Mouse (Mus musculus) MEL (cell line): ENCODE measurements around the gene Cdh13. TPM values are rescaled to one million over a fixed set of nuclear protein-coding genes. Genes with fewer than 3 reads are reported as not detected.

ENCODE experiments used
- DNase-seq: peaks from one replicate; pipeline ENCODE4 v3.0.0; 2011; ENCODE audit warnings: low read depth, low spot score
- H3K27ac ChIP-seq: 2 replicates; pipeline ENCODE4 v1.5.1; 2012; ENCODE audit warnings: low read depth, mild to moderate bottlenecking, control low read depth, low read length, moderate library complexity; ENCODE audit not compliant: control insufficient read depth
- H3K27me3 ChIP-seq, 2 experiments: fragments of 150-350 bp in 1 of 2; sonication (generic) in 1 of 2; 2 replicates each; pipeline ENCODE4 v1.6.1; 2012; ENCODE audit warnings: low read length in 2 of 2, mild to moderate bottlenecking in 2 of 2, improper control_type of control experiment in 1 of 2, moderate library complexity in 1 of 2; ENCODE audit not compliant: insufficient read depth in 2 of 2, control insufficient read depth in 1 of 2
- H3K36me3 ChIP-seq, 2 experiments: 2 replicates each; pipeline ENCODE4 v1.6.1; 2012 to 2014; ENCODE audit warnings: low read length in 2 of 2, improper control_type of control experiment in 1 of 2, inconsistent platforms in 1 of 2, mild to moderate bottlenecking in 1 of 2; ENCODE audit not compliant: insufficient read depth in 2 of 2, control insufficient read depth in 1 of 2
- H3K4me1 ChIP-seq, 2 experiments: fragments of 150-350 bp in 1 of 2; sonication (generic) in 1 of 2; 2 replicates each; pipeline ENCODE4 v1.6.1; 2012; ENCODE audit warnings: low read length in 2 of 2, improper control_type of control experiment in 1 of 2, mild to moderate bottlenecking in 1 of 2; ENCODE audit not compliant: insufficient read depth in 2 of 2, control insufficient read depth in 1 of 2
- H3K4me3 ChIP-seq, 2 experiments: fragments of 150-350 bp in 1 of 2; sonication (generic) in 1 of 2; 2 replicates each; pipeline ENCODE4 v1.5.1; 2012; ENCODE audit warnings: low read depth in 2 of 2, low read length in 2 of 2, mild to moderate bottlenecking in 2 of 2, moderate library complexity in 2 of 2, control low read depth in 1 of 2, improper control_type of control experiment in 1 of 2; ENCODE audit not compliant: control insufficient read depth in 1 of 2, insufficient read depth in 1 of 2
- H3K79me2 ChIP-seq: 2 replicates; pipeline ENCODE4 v1.6.1; 2012; ENCODE audit warnings: mild to moderate bottlenecking, low read length, moderate library complexity; ENCODE audit not compliant: control insufficient read depth, poor library complexity, insufficient read depth
- H3K9ac ChIP-seq: 2 replicates; pipeline ENCODE4 v1.6.1; 2012; ENCODE audit warnings: low read depth, mild to moderate bottlenecking, control low read depth, low read length, moderate library complexity; ENCODE audit not compliant: control insufficient read depth, poor library complexity, severe bottlenecking
- H3K9me3 ChIP-seq: fragments of 150-350 bp; sonication (generic); replicated peaks from 2 replicates; pipeline ENCODE4 v1.6.1; 2012; ENCODE audit warnings: mild to moderate bottlenecking, low read length, improper control_type of control experiment, moderate library complexity; ENCODE audit not compliant: insufficient read depth
- BHLHE40 ChIP-seq: IDR thresholded peaks from 2 replicates; pipeline ENCODE4 v1.6.1; 2012; ENCODE audit warnings: low read depth, mild to moderate bottlenecking, inconsistent platforms, low read length, improper control_type of control experiment, borderline replicate concordance
- CHD2 ChIP-seq: IDR thresholded peaks from 2 replicates; pipeline ENCODE4 v1.6.1; 2011; ENCODE audit warnings: low read length, improper control_type of control experiment
- EP300 ChIP-seq, 2 experiments: IDR thresholded peaks; 2 replicates each; pipeline ENCODE4 v1.6.1; 2011; ENCODE audit warnings: improper control_type of control experiment in 2 of 2, low read length in 2 of 2, low read depth in 1 of 2, mild to moderate bottlenecking in 1 of 2
- HCFC1 ChIP-seq: IDR thresholded peaks from 2 replicates; pipeline ENCODE4 v1.6.1; 2012; ENCODE audit warnings: low read depth, mild to moderate bottlenecking, inconsistent platforms, low read length, improper control_type of control experiment, moderate library complexity
- MAFK ChIP-seq: IDR thresholded peaks from 2 replicates; pipeline ENCODE4 v1.6.1; 2011; ENCODE audit warnings: low read depth, mild to moderate bottlenecking, low read length, improper control_type of control experiment, borderline replicate concordance
- MAX ChIP-seq: IDR thresholded peaks from 2 replicates; pipeline ENCODE4 v1.6.1; 2011; ENCODE audit warnings: low read length, improper control_type of control experiment
- MAZ ChIP-seq: IDR thresholded peaks from 2 replicates; pipeline ENCODE4 v1.6.1; 2012; ENCODE audit warnings: low read depth, mild to moderate bottlenecking, inconsistent platforms, low read length, improper control_type of control experiment
- MEF2A ChIP-seq: IDR thresholded peaks from 2 replicates; pipeline ENCODE4 v1.6.1; 2014; ENCODE audit warnings: low read depth, mild to moderate bottlenecking, inconsistent platforms, low read length, improper control_type of control experiment; ENCODE audit not compliant: poor library complexity, insufficient replicate concordance, severe bottlenecking; ENCODE audit errors: extremely low read depth
- MYB ChIP-seq: IDR thresholded peaks from 2 replicates; pipeline ENCODE4 v1.6.1; 2011; ENCODE audit warnings: mild to moderate bottlenecking, low read depth, low read length, improper control_type of control experiment
- MYC ChIP-seq: IDR thresholded peaks from 2 replicates; pipeline ENCODE4 v1.6.1; 2011; ENCODE audit warnings: low read depth, mild to moderate bottlenecking, low read length, improper control_type of control experiment, moderate library complexity
- NELFE ChIP-seq: IDR thresholded peaks from 2 replicates; pipeline ENCODE4 v1.6.1; 2011; ENCODE audit warnings: low read depth, low read length, improper control_type of control experiment
- NRF1 ChIP-seq: IDR thresholded peaks from 2 replicates; pipeline ENCODE4 v1.6.1; 2014; ENCODE audit warnings: low read depth, mild to moderate bottlenecking, inconsistent platforms, low read length, improper control_type of control experiment, moderate library complexity; ENCODE audit not compliant: poor library complexity, insufficient read depth, severe bottlenecking
- SMC3 ChIP-seq: IDR thresholded peaks from 2 replicates; pipeline ENCODE4 v1.6.1; 2011; ENCODE audit warnings: low read depth, low read length, improper control_type of control experiment
- TAL1 ChIP-seq: IDR thresholded peaks from 2 replicates; pipeline ENCODE4 v1.6.1; 2012; ENCODE audit warnings: mild to moderate bottlenecking, inconsistent platforms, low read length, moderate library complexity, mixed read lengths
- TBP ChIP-seq: IDR thresholded peaks from 2 replicates; pipeline ENCODE4 v1.8.0; 2011; ENCODE audit warnings: low read depth, low read length, improper control_type of control experiment
- TCF12 ChIP-seq: IDR thresholded peaks from 2 replicates; pipeline ENCODE4 v1.6.1; 2014; ENCODE audit warnings: low read depth, mild to moderate bottlenecking, inconsistent platforms, low read length, improper control_type of control experiment, moderate library complexity
- USF1 ChIP-seq: IDR thresholded peaks from 2 replicates; pipeline ENCODE4 v1.6.1; 2014; ENCODE audit warnings: low read depth, mild to moderate bottlenecking, inconsistent platforms, low read length, improper control_type of control experiment, moderate library complexity
- ZC3H11A ChIP-seq: IDR thresholded peaks from 2 replicates; pipeline ENCODE4 v1.6.1; 2012; ENCODE audit warnings: low read depth, mild to moderate bottlenecking, inconsistent platforms, low read length, improper control_type of control experiment
- ZKSCAN1 ChIP-seq: IDR thresholded peaks from 2 replicates; pipeline ENCODE4 v1.6.1; 2012; ENCODE audit warnings: low read depth, mild to moderate bottlenecking, inconsistent platforms, low read length, improper control_type of control experiment, moderate library complexity
- ZNF384 ChIP-seq: IDR thresholded peaks from 2 replicates; pipeline ENCODE4 v1.6.1; 2012; ENCODE audit warnings: low read depth, mild to moderate bottlenecking, inconsistent platforms, low read length, improper control_type of control experiment
- polyA plus RNA-seq, 2 experiments: library from polyadenylated mRNA; stranded (reverse) in 1 of 2; unstranded in 1 of 2; fragments of >175 nt in 1 of 2; fragments of >200 nt in 1 of 2; gene quantifications; 2 replicates each; pipeline versions ENCODE4 v1.2.1 to v1.2.4; 2012; ENCODE audit warnings: low replicate concordance in 2 of 2, low read depth in 1 of 2; ENCODE audit not compliant: insufficient read length in 2 of 2, insufficient read depth in 1 of 2, missing spikeins in 1 of 2
- total RNA-seq: library from RNA; depleted of rRNA; stranded (reverse); fragments of 300-350 nt; gene quantifications from 2 replicates; pipeline ENCODE4 v1.2.3, GENCODE M21; 2012

The Cdh13 gene
- total and polyA plus RNA-seq, 3 experiments, result not detected

GRCm38 (mm10) chr8:118951766-118952741, 668.5 kb downstream of the Cdh13 start:
- H3K9me3 ChIP-seq, result no peaks in the 10 kb centered on the region; the same call in 1 of the 2 replicates
- H3K4me3 ChIP-seq, result no peak overlapping the region
- no peak for DNase-seq
- no peak overlapping the region for H3K27ac ChIP-seq
- no peaks in the 10 kb centered on the region for H3K4me1 ChIP-seq
- H3K36me3 ChIP-seq, result no peaks in the 10 kb centered on the region
- no peak overlapping the region for H3K9ac ChIP-seq
- H3K27me3 ChIP-seq, result no peaks in the 10 kb centered on the region
- TF ChIP-seq MYB (no peak), ZC3H11A (no peak), MEF2A (no peak), HCFC1 (no peak), MAX (no peak), ZKSCAN1 (no peak), CHD2 (no peak), ZNF384 (no peak), MYC (no peak), MAFK (no peak)
- TF ChIP-seq, all 39 proteins: peak for 0
- H3K79me2 ChIP-seq, result no peaks in the 10 kb centered on the region

- Histone ChIP-seq H3K27ac (no peak overlapping the region), H3K79me2 (no peaks in the 10 kb centered on the region), H3K36me3 (no peaks in the 10 kb centered on the region), H3K4me3 (no peak overlapping the region), H3K9ac (no peak overlapping the region), H3K4me1 (no peaks in the 10 kb centered on the region), H3K27me3 (no peaks in the 10 kb centered on the region), H3K9me3 (no peaks in the 10 kb centered on the region; the same call in 1 of the 2 replicates)
- DNase-seq, result no peak
- TF ChIP-seq ZNF384 (no peak), MYC (no peak), SMC3 (no peak), HCFC1 (no peak), BHLHE40 (no peak), MAZ (no peak), MYB (no peak), MEF2A (no peak), NELFE (no peak), NRF1 (no peak), USF1 (no peak), MAX (no peak), TCF12 (no peak), EP300 (IDR thresholded peaks at IDR 0.05; ENCODE audit: low read depth in 1 of 2, low read length in 2 of 2) (no peak), ZC3H11A (no peak), TAL1 (no peak), TBP (no peak), CHD2 (no peak)
Measured at GRCm38 (mm10) chr8:118956109-118956508, 672.6 kb downstream of the Cdh13 start.
